Mouse (Mus musculus) midbrain, embryonic 12.5 days (tissue): Measurements from ENCODE around the gene Nsun6. TPM values are rescaled to one million over a fixed set of nuclear protein-coding genes. Genes with fewer than 3 reads are reported as not detected.

ENCODE experiments used
- ATAC-seq: fragments of 200-750 bp; cut with Nextera tagmentation; 2 replicates; pipeline ENCODE4 v1.8.0; 2017; ENCODE audit warnings: low read depth, moderate TSS enrichment, moderate library complexity; ENCODE audit not compliant: low FRiP score
- H3K27ac ChIP-seq: fragments of 300-500 bp; sonication (generic); replicated peaks from 2 replicates; pipeline ENCODE4 v1.5.1; 2016; ENCODE audit warnings: mild to moderate bottlenecking
- H3K27me3 ChIP-seq: fragments of 300-500 bp; sonication (generic); 2 replicates; pipeline ENCODE4 v1.6.1; 2016; ENCODE audit warnings: mild to moderate bottlenecking
- H3K36me3 ChIP-seq: fragments of 300-500 bp; sonication (generic); 2 replicates; pipeline ENCODE4 v1.6.1; 2016
- H3K4me1 ChIP-seq: fragments of 300-500 bp; sonication (generic); 2 replicates; pipeline ENCODE4 v1.6.1; 2016
- H3K4me2 ChIP-seq: fragments of 300-500 bp; sonication (generic); replicated peaks from 2 replicates; pipeline ENCODE4 v1.6.1; 2016; ENCODE audit warnings: mild to moderate bottlenecking, moderate library complexity
- H3K4me3 ChIP-seq: fragments of 300-500 bp; sonication (generic); 2 replicates; pipeline ENCODE4 v1.5.1; 2016; ENCODE audit warnings: mild to moderate bottlenecking
- H3K9ac ChIP-seq: fragments of 300-500 bp; sonication (generic); replicated peaks from 2 replicates; pipeline ENCODE4 v1.6.1; 2016; ENCODE audit warnings: mild to moderate bottlenecking, moderate library complexity
- H3K9me3 ChIP-seq: fragments of 300-500 bp; sonication (generic); 2 replicates; pipeline ENCODE4 v1.6.1; 2016; ENCODE audit warnings: mild to moderate bottlenecking
- WGBS: fragments of 180-500 bp; shearing (Covaris S2); methylation state at CpG from one replicate; pipeline ENCODE4 v1.1.7; 2016; 5-methylcytosine and 5-hydroxymethylcytosine counted together
- polyA plus RNA-seq: library from polyadenylated mRNA; unstranded; fragments of >200 nt; fragmentation: Nextera tagmentation; extraction: Ambion mirVana; gene quantifications from 2 replicates; pipeline ENCODE4 v1.2.1, GENCODE M21; 2016

Nsun6 gene
- polyA plus RNA-seq, 1 experiment from 2014 or later, result 19.5 TPM

- H3K9me3 ChIP-seq, result no peaks in the 10 kb centered on the region
- no peaks in the 10 kb centered on the region for H3K27me3 ChIP-seq
- H3K9ac ChIP-seq, result no peak overlapping the region
- no peak overlapping the region for H3K4me2 ChIP-seq
- H3K36me3 ChIP-seq, result 0 out of 2 replicates have a peak, but pooled peaks cover 7% of the 10 kb centered on the region
- no peak overlapping the region for H3K4me3 ChIP-seq
- 87% methylated on average over 4 of the region's 4 CpGs for WGBS
- H3K27ac ChIP-seq, result no peak overlapping the region
- no peaks in the 10 kb centered on the region for H3K4me1 ChIP-seq
- no peak for ATAC-seq
Observed at GRCm38 (mm10) chr2:14988451-14988850, 66.4 kb downstream of the Nsun6 start.

- WGBS, result 92% methylated on average over 11 of the region's 11 CpGs
- no peak overlapping the region for H3K9ac ChIP-seq
- H3K9me3 ChIP-seq, result no peaks in the 10 kb centered on the region
- H3K4me2 ChIP-seq, result no peak overlapping the region
- no peak overlapping the region for H3K27ac ChIP-seq
- no peaks in the 10 kb centered on the region for H3K27me3 ChIP-seq
- no peaks in the 10 kb centered on the region for H3K4me1 ChIP-seq
- H3K36me3 ChIP-seq, result no peaks in the 10 kb centered on the region
- no peak for ATAC-seq
- H3K4me3 ChIP-seq, result no peak overlapping the region
Observed at GRCm38 (mm10) chr2:14984029-14984428, 70.8 kb downstream of the Nsun6 start.

- H3K9me3 ChIP-seq, result no peaks in the 10 kb centered on the region
- no peak overlapping the region for H3K9ac ChIP-seq
- H3K27me3 ChIP-seq, result no peaks in the 10 kb centered on the region
- H3K4me1 ChIP-seq, result no peaks in the 10 kb centered on the region
- ATAC-seq, result no peak
- H3K4me3 ChIP-seq, result no peak overlapping the region
- H3K27ac ChIP-seq, result no peak overlapping the region
- no peaks in the 10 kb centered on the region for H3K36me3 ChIP-seq
- H3K4me2 ChIP-seq, result no peak overlapping the region
- 92% methylated on average over 2 of the region's 2 CpGs for WGBS
Observed at GRCm38 (mm10) chr2:14961493-14961892, 93.4 kb downstream of the Nsun6 start.

- WGBS, result 82% methylated on average over 1 of the region's 1 CpGs
- no peak for ATAC-seq
Observed at GRCm38 (mm10) chr2:14960963-14961488, 93.8 kb downstream of the Nsun6 start.

GRCm38 (mm10) chr2:14953090-14953489 is 101.8 kb downstream of the Nsun6 start:
- no peaks in the 10 kb centered on the region for H3K4me1 ChIP-seq
- no peak for ATAC-seq
- no peaks in the 10 kb centered on the region for H3K36me3 ChIP-seq
- 86% methylated on average over 2 of the region's 2 CpGs for WGBS
- H3K9ac ChIP-seq, result no peak overlapping the region
- no peak overlapping the region for H3K4me2 ChIP-seq
- H3K27ac ChIP-seq, result no peak overlapping the region
- no peaks in the 10 kb centered on the region for H3K27me3 ChIP-seq
- H3K4me3 ChIP-seq, result no peak overlapping the region
- no peaks in the 10 kb centered on the region for H3K9me3 ChIP-seq

More at GRCm38 (mm10) chr2:14960963-14961488, 93.8 kb downstream of the Nsun6 start:
- no peaks in the 10 kb centered on the region for H3K4me1 ChIP-seq
- H3K27ac ChIP-seq, result no peak overlapping the region
- H3K27me3 ChIP-seq, result no peaks in the 10 kb centered on the region
- no peak overlapping the region for H3K4me2 ChIP-seq
- H3K9me3 ChIP-seq, result no peaks in the 10 kb centered on the region
- no peaks in the 10 kb centered on the region for H3K36me3 ChIP-seq
- H3K4me3 ChIP-seq, result no peak overlapping the region
- H3K9ac ChIP-seq, result no peak overlapping the region

Other genes with a start within 250 kb of the Nsun6 start
- 60.8 and 62.5 TPM in 2 replicates for gene Arl5b, start 5.7 kb downstream of the Nsun6 start, polyA plus RNA-seq